Mouse (Mus musculus) neural tube, embryonic 14.5 days (tissue): ENCODE results near the gene St6galnac1. TPM values are rescaled to one million over a fixed set of nuclear protein-coding genes. Genes with fewer than 3 reads are reported as not detected.

Source experiments
- ATAC-seq: fragments of 200-750 bp; cut with Nextera tagmentation; 2 replicates; pipeline ENCODE4 v1.8.0; 2017; ENCODE audit warnings: low read depth, mild to moderate bottlenecking, moderate TSS enrichment, moderate library complexity
- H3K27ac ChIP-seq: fragments of 300-500 bp; sonication (generic); 2 replicates; pipeline ENCODE4 v1.5.1; 2014; ENCODE audit warnings: low read depth, mild to moderate bottlenecking, control low read depth, low read length, moderate library complexity, mixed read lengths
- H3K27me3 ChIP-seq: fragments of 300-500 bp; sonication (generic); 2 replicates; pipeline ENCODE4 v1.6.1; 2014; ENCODE audit warnings: low read length; ENCODE audit not compliant: control insufficient read depth, insufficient read depth
- H3K36me3 ChIP-seq: fragments of 300-500 bp; sonication (generic); 2 replicates; pipeline ENCODE4 v1.6.1; 2014; ENCODE audit warnings: low read length, mixed read lengths; ENCODE audit not compliant: control insufficient read depth, insufficient read depth
- H3K4me1 ChIP-seq: fragments of 300-500 bp; sonication (generic); 2 replicates; pipeline ENCODE4 v1.6.1; 2014; ENCODE audit warnings: low read length; ENCODE audit not compliant: control insufficient read depth, insufficient read depth
- H3K4me2 ChIP-seq: fragments of 300-500 bp; sonication (generic); 2 replicates; pipeline ENCODE4 v1.6.1; 2014; ENCODE audit warnings: mild to moderate bottlenecking, low read depth, low read length, control low read depth
- H3K4me3 ChIP-seq: fragments of 300-500 bp; sonication (generic); 2 replicates; pipeline ENCODE4 v1.5.1; 2014; ENCODE audit warnings: low read depth, low read length, control low read depth, mixed read lengths
- H3K9ac ChIP-seq: fragments of 300-500 bp; sonication (generic); replicated peaks from 2 replicates; pipeline ENCODE4 v1.6.1; 2014; ENCODE audit warnings: low read depth, mild to moderate bottlenecking, control low read depth, low read length, mixed read lengths
- H3K9me3 ChIP-seq: fragments of 300-500 bp; sonication (generic); 2 replicates; pipeline ENCODE4 v1.6.1; 2016; ENCODE audit warnings: low read length; ENCODE audit not compliant: control insufficient read depth
- WGBS: fragments of 180-500 bp; shearing (Covaris S2); extraction: QIAGEN DNeasy Blood & Tissue Kit; methylation state at CpG from one replicate; pipeline ENCODE4 v1.1.7; 2014; 5-methylcytosine and 5-hydroxymethylcytosine counted together
- polyA plus RNA-seq: library from polyadenylated mRNA; unstranded; fragments of >200 nt; fragmentation: Nextera tagmentation; extraction: Ambion mirVana; gene quantifications from 2 replicates; pipeline ENCODE4 v1.2.1, GENCODE M21; 2014

The St6galnac1 gene
- polyA plus RNA-seq, 1 experiment from 2014 or later, result not detected

GRCm38 (mm10) chr11:116721548-116722271 is 53.6 kb downstream of the St6galnac1 start:
- Histone ChIP-seq H3K27me3 (no peaks in the 10 kb centered on the region), H3K4me2 (no peak overlapping the region), H3K36me3 (no peaks in the 10 kb centered on the region), H3K27ac (no peak overlapping the region), H3K9ac (no peak overlapping the region), H3K9me3 (no peaks in the 10 kb centered on the region), H3K4me1 (no peaks in the 10 kb centered on the region), H3K4me3 (no peak overlapping the region)
- 72% methylated on average over 9 of the region's 9 CpGs for WGBS
- ATAC-seq, result no peak

DNA sequence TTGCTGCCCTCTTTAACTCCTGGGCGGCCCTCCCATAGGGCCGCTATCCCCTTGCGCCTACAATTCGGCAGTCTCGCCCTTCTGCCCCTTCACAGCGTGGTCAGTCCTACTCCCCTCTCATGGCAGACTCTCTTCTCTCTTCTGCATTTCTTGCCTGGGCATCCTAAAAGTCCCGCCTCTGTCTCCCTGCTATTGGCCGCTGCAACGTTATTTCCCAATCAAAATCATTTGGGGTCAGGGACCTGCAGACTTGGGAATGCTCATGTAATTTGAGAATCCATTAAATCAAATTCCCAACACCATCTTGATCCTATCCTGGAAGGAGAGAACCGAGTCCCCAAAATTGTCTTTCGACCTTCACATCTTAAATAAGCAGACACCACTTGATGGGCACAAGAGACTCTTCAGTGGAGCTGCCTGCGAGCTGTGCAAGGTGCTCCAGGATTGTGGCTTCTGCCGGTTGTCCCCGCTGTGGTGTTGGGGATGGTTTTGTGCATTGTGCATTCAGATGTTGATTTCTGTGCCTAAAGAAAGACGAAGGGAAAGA is 54.9 kb downstream of the St6galnac1 start:
- Histone ChIP-seq H3K4me1 (no peaks in the 10 kb centered on the region), H3K36me3 (no peaks in the 10 kb centered on the region), H3K9me3 (no peaks in the 10 kb centered on the region), H3K4me2 (no peak overlapping the region), H3K27ac (no peak overlapping the region), H3K4me3 (no peak overlapping the region), H3K9ac (no peak overlapping the region), H3K27me3 (no peaks in the 10 kb centered on the region)
- no peak for ATAC-seq
- WGBS, result 91% methylated on average over 15 of the region's 15 CpGs

Other genes with a start within 250 kb of the St6galnac1 start
- gene Sphk1, start 244.6 kb downstream of the St6galnac1 start, polyA plus RNA-seq, result 0.54 and 3.6 TPM in 2 replicates
- 26.2 and 30.2 TPM in 2 replicates for gene Ube2o, start 194.1 kb downstream of the St6galnac1 start, polyA plus RNA-seq
- gene Aanat, start 189.1 kb downstream of the St6galnac1 start, polyA plus RNA-seq, result 0.26 and 0.40 TPM in 2 replicates
- gene Rhbdf2, start 148.5 kb downstream of the St6galnac1 start, polyA plus RNA-seq, result 0.52 and 1.1 TPM in 2 replicates
- 2.7 and 3.1 TPM in 2 replicates for gene Prcd, start 122.0 kb downstream of the St6galnac1 start, polyA plus RNA-seq
- 23.7 and 29.1 TPM in 2 replicates for gene Cygb, start 121.2 kb downstream of the St6galnac1 start, polyA plus RNA-seq
- gene Mxra7, start 52.5 kb upstream of the St6galnac1 start, polyA plus RNA-seq, result 29.9 and 40.4 TPM in 2 replicates
- 67.4 and 73.3 TPM in 2 replicates for gene Mettl23, start 67.8 kb upstream of the St6galnac1 start, polyA plus RNA-seq
- 65.6 and 71.7 TPM in 2 replicates for gene Jmjd6, start 67.9 kb upstream of the St6galnac1 start, polyA plus RNA-seq
- 40.6 and 53.9 TPM in 2 replicates for gene Mfsd11, start 76.9 kb upstream of the St6galnac1 start, polyA plus RNA-seq
- gene Srsf2, start 77.6 kb upstream of the St6galnac1 start, polyA plus RNA-seq, result 591 and 602 TPM in 2 replicates
- gene Mgat5b, start 143.4 kb upstream of the St6galnac1 start, polyA plus RNA-seq, result 21.2 and 21.6 TPM in 2 replicates